Mouse (Mus musculus) embryonic facial prominence, embryonic 11.5 days (tissue): ENCODE data around the gene Ghsr. TPM values are rescaled to one million over a fixed set of nuclear protein-coding genes. Genes with fewer than 3 reads are reported as not detected.
A peak's percentile ranks its signal among the peaks of the same experiment; 100 is the strongest.

Source experiments
- ATAC-seq: fragments of 200-750 bp; cut with Nextera tagmentation; replicated peaks from 2 replicates; pipeline ENCODE4 v1.8.0; 2017; ENCODE audit warnings: low read depth; ENCODE audit not compliant: insufficient number of reproducible peaks, low FRiP score, low TSS enrichment
- DNase-seq: peaks from one replicate; pipeline ENCODE4 v3.0.0-alpha.2; 2015; ENCODE audit warnings: low spot score
- H3K27ac ChIP-seq: fragments of 300-500 bp; sonication (generic); replicated peaks from 2 replicates; pipeline ENCODE4 v1.5.1; 2014; ENCODE audit warnings: mild to moderate bottlenecking, low read depth, low read length, control low read depth
- H3K27me3 ChIP-seq: fragments of 300-500 bp; sonication (generic); 2 replicates; pipeline ENCODE4 v1.6.1; 2014; ENCODE audit warnings: mild to moderate bottlenecking, low read length, moderate library complexity, mixed read lengths; ENCODE audit not compliant: control insufficient read depth, insufficient read depth
- H3K36me3 ChIP-seq: fragments of 300-500 bp; sonication (generic); replicated peaks from 2 replicates; pipeline ENCODE4 v1.6.1; 2014; ENCODE audit warnings: low read depth, mild to moderate bottlenecking, low read length, moderate library complexity, mixed read lengths; ENCODE audit not compliant: control insufficient read depth, insufficient read depth
- H3K4me1 ChIP-seq: fragments of 300-500 bp; sonication (generic); 2 replicates; pipeline ENCODE4 v1.6.1; 2014; ENCODE audit warnings: low read length, mixed read lengths; ENCODE audit not compliant: control insufficient read depth, insufficient read depth
- H3K4me2 ChIP-seq: fragments of 300-500 bp; sonication (generic); 2 replicates; pipeline ENCODE4 v1.6.1; 2014; ENCODE audit warnings: low read depth, mild to moderate bottlenecking, control low read depth, low read length, moderate library complexity
- H3K4me3 ChIP-seq: fragments of 300-500 bp; sonication (generic); 2 replicates; pipeline ENCODE4 v1.5.1; 2014; ENCODE audit warnings: low read depth, low read length, control low read depth
- H3K9ac ChIP-seq: fragments of 300-500 bp; sonication (generic); replicated peaks from 2 replicates; pipeline ENCODE4 v1.6.1; 2014; ENCODE audit warnings: mild to moderate bottlenecking, control low read depth, low read length
- H3K9me3 ChIP-seq: fragments of 300-500 bp; sonication (generic); replicated peaks from 2 replicates; pipeline ENCODE4 v1.6.1; 2016; ENCODE audit warnings: mild to moderate bottlenecking, low read length, inconsistent platforms, mixed read lengths; ENCODE audit not compliant: control insufficient read depth
- WGBS: fragments of 180-500 bp; shearing (Covaris S2); extraction: QIAGEN DNeasy Blood & Tissue Kit; methylation state at CpG from one replicate; pipeline ENCODE4 v1.1.7; 2014; 5-methylcytosine and 5-hydroxymethylcytosine counted together
- polyA plus RNA-seq: library from polyadenylated mRNA; unstranded; fragments of >200 nt; fragmentation: Nextera tagmentation; extraction: Ambion mirVana; gene quantifications from 2 replicates; pipeline ENCODE4 v1.2.1, GENCODE M21; 2014

The Ghsr gene
- polyA plus RNA-seq, 1 experiment from 2014 or later, result not detected

DNA sequence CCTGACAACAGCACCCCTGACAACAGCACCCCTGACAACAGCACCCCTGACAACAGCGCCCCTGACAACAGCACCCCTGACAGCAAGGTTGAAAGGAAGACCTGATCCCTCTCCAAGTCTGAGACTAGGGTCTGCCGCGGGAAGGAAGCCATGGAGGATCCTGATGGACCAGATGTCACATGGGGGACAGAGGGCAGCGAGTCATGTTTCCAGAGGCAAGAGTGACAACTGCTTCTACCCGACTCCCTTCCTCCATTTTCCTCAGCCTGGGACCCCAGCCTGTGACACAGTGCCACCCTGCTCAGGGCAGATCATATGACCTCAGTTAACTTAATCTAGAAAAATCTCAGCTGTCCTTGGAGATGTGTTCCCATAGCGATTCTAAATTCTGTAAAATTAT, 28.7 kb upstream of the Ghsr start:
- H3K4me1 ChIP-seq, result no peaks in the 10 kb centered on the region
- H3K36me3 ChIP-seq, result no peaks in the 10 kb centered on the region
- no peak for ATAC-seq
- H3K9me3 ChIP-seq, result no peaks in the 10 kb centered on the region
- no peak overlapping the region for H3K9ac ChIP-seq
- no peak overlapping the region for H3K4me2 ChIP-seq
- 61% methylated on average over 6 of the region's 6 CpGs for WGBS
- H3K4me3 ChIP-seq, result no peak overlapping the region
- no peaks in the 10 kb centered on the region for H3K27me3 ChIP-seq
- no peak overlapping the region for H3K27ac ChIP-seq
- DNase-seq, result no peak

- WGBS, result 49% methylated on average over 6 of the region's 6 CpGs
- Histone ChIP-seq H3K4me3 (no peak overlapping the region), H3K9ac (no peak overlapping the region), H3K4me1 (no peaks in the 10 kb centered on the region), H3K4me2 (no peak overlapping the region), H3K36me3 (no peaks in the 10 kb centered on the region), H3K9me3 (no peaks in the 10 kb centered on the region), H3K27ac (no peak overlapping the region), H3K27me3 (no peaks in the 10 kb centered on the region)
- no peak for ATAC-seq
- no peak for DNase-seq
Measured at GRCm38 (mm10) chr3:27345526-27345925, 25.6 kb upstream of the Ghsr start.

DNA sequence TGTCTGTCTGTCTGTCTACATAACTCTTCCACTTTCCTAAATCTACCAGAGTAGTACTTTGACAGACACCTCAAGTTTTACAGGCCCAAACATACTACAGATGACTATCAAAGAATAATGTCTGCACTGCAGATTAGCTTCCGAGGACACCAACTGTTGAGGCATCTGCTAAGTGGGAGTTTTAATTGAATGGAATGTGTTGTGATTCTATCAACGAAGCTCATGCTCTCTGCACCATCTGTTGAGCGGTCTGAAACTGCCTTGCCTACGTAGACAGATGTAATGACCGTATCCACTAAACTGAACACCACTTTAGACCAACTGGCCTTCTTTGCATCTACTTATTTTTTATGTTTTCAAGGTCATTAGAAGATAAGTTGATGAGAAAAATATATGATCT, 22.7 kb upstream of the Ghsr start:
- no peak for DNase-seq
- H3K4me1 ChIP-seq, result no peaks in the 10 kb centered on the region

DNA sequence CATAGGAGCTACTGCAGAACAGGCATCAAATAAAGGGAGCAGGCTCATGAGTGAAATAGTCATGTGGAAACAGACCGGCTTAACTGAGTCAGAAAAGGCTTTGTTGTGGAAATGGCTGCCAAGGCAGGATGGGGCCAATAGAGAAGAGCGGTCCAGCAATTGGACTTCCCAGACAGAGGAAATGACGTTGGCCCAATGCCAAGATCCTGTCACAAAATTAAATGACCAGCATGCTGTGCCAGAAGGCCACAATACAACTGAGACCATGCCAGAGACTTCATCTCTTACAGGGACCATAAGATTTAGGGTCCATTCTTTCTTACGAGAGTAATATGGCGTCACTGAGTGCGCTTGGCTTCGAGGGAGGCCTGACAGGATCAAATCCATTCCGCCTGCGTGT, 20.0 kb upstream of the Ghsr start:
- WGBS, result 88% methylated on average over 9 of the region's 9 CpGs
- Histone ChIP-seq H3K9ac (no peak overlapping the region), H3K27ac (no peak overlapping the region), H3K4me1 (no peaks in the 10 kb centered on the region), H3K9me3 (no peaks in the 10 kb centered on the region), H3K36me3 (no peaks in the 10 kb centered on the region), H3K4me3 (no peak overlapping the region), H3K27me3 (no peaks in the 10 kb centered on the region), H3K4me2 (no peak overlapping the region)
- ATAC-seq, result no peak
- no peak for DNase-seq

More for the DNA sequence above, 22.7 kb upstream of the Ghsr start:
- no peaks in the 10 kb centered on the region for H3K36me3 ChIP-seq
- no peak overlapping the region for H3K4me2 ChIP-seq
- H3K9ac ChIP-seq, result no peak overlapping the region
- H3K4me3 ChIP-seq, result no peak overlapping the region
- H3K27ac ChIP-seq, result no peak overlapping the region
- WGBS, result 76% methylated on average over 5 of the region's 5 CpGs
- no peak for ATAC-seq
- no peaks in the 10 kb centered on the region for H3K27me3 ChIP-seq
- no peaks in the 10 kb centered on the region for H3K9me3 ChIP-seq

DNA sequence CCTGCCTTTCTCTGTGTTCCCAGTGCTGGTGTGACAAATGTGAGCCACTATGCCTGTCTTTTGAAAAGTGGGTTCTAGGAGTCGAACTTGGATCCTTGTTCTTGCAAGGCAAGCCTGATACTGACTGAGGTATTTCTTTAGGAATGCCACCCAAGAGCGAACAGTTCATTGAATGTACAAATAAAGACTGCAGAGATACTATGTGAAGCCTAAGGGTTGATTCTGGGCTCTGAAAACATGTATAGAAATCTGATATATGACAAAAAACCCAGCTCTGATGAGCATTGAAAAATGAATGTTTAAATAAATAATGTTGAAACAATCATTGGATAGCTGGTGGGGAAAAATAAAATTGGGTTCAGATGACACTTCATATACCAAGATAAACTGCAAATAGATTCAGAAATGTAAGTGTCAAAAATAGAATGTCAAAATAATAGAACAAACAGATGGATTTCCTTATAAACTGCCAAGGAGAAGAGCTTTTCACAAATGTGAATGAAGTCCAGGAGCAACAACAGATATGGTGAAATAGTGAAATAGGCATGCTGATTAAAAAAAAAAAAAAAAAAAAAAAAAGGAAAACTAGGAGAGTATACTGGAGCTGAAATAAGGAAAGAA, 11.9 kb upstream of the Ghsr start:
- Histone ChIP-seq H3K4me3 (no peak overlapping the region), H3K36me3 (no peaks in the 10 kb centered on the region), H3K27me3 (no peaks in the 10 kb centered on the region), H3K9ac (no peak overlapping the region), H3K9me3 (no peaks in the 10 kb centered on the region), H3K4me1 (no peaks in the 10 kb centered on the region), H3K4me2 (no peak overlapping the region), H3K27ac (no peak overlapping the region)
- 82% methylated on average over 2 of the region's 2 CpGs for WGBS
- DNase-seq, result no peak
- no peak for ATAC-seq

DNA sequence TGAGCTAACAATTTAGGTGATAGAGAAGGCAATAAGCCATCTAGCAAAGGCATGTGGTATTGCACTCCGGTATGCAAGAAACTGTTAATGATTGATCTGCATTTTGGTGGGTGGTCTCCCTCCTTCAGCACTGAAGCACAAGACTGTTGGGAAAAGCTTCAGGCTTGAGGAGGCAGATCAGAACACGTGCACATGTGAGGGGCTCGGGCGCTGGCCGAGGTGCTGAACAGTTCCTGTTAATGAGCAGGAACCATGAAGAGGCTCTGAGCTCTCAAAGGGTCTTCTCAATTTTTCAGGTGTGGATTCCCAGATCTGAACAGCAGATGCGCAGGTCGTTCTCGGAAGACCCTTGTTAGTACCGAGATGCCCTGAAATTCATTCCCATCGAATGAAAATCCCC, 1.0 kb upstream of the Ghsr start:
- ATAC-seq, result no peak
- H3K9me3 ChIP-seq, result no peaks in the 10 kb centered on the region
- H3K4me3 ChIP-seq, result no peak overlapping the region
- WGBS, result 5% methylated on average over 10 of the region's 10 CpGs
- H3K4me1 ChIP-seq, result no peaks in the 10 kb centered on the region
- no peak overlapping the region for H3K27ac ChIP-seq
- no peaks in the 10 kb centered on the region for H3K36me3 ChIP-seq
- no peak overlapping the region for H3K9ac ChIP-seq
- DNase-seq, result peak; percentile 86
- H3K4me2 ChIP-seq, result no peak overlapping the region
- H3K27me3 ChIP-seq, result peaks cover 29% of the 10 kb centered on the region

DNA sequence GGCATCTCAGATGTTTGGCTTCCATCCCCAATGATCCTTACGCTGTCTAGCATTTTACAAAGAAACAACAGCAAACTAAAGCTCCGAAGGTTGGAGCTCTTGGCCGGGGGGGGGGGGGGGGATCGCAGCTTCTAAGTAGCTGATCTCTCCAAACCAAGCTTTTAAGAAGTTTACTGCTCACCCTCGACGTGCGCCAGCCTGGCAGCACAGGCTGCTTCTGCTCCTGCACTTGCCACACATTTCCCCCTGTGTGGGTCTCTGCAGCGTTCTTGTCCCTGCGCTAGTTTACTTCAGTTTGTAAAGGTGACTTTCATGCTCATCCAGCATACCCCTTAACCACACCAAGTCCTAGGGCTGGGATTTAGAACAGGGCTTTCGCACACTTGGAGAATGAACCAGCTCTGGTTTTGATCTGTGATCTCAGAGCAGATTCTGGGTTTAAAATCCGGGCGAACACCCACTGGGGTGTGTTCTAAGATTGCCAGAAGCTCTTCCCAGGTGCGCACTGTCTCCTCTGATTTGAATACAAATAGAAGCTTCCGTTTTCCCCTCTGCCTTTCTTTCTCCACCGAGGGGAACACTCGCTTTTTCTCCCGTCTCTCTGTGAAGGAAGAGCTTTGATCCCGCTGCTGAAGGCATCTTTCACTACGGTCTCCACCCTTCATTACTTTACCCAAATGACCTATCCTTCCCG, 422 bp upstream of the Ghsr start:
- Histone ChIP-seq H3K9ac (no peak overlapping the region), H3K9me3 (no peaks in the 10 kb centered on the region), H3K4me2 (peak overlapping the region; percentile 27; the same call in 1 of the 2 replicates), H3K4me1 (no peaks in the 10 kb centered on the region), H3K4me3 (no peak overlapping the region), H3K27me3 (peaks cover 29% of the 10 kb centered on the region), H3K27ac (no peak overlapping the region), H3K36me3 (no peaks in the 10 kb centered on the region)
- WGBS, result 3% methylated on average over 20 of the region's 20 CpGs
- no peak for ATAC-seq
- DNase-seq, result no peak
